ENCODE assay signal across 1 mouse cellular context in the genomic region with DNA sequence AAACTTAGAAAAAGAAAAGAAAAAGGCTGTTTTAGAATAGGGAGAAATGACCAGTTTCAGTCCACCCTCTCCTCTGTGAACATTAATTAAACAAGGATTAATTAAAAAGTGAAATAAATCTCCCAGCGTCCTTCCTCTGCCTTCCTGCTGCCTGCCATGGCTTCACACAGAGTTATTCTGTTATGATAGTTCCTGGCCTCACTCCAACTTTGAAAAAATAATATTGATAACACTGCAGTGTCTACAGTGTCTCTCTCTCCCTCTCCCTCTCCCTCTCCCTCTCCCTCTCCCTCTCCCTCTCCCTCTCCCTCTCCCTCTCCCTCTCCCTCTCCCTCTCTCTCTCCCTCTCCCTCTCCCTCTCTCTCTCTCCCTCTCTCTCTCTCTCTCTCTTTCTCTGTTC.
TF ChIP-seq lines count a peak whose summit lies in the region.

No protein-coding gene starts in this region.

TF ChIP-seq in MEL, 35 proteins besides CTCF, POLR2A, EP300 and RAD21:
- TF ChIP-seq ZNF384 (IDR thresholded peaks at IDR 0.05; ENCODE audit: low read depth, low read length): peak; percentile 68
